Mouse (Mus musculus): Measurements from ENCODE around the gene Mpp2.

GRCm38 (mm10) chr11:102073722-102074121 is 14.6 kb downstream of the Mpp2 start:
- no peak for TF ChIP-seq POLR2A (IDR thresholded peaks at IDR 0.05; ENCODE audit: low read depth, low read length)
- no peak for TF ChIP-seq CTCF (conservative IDR thresholded peaks at IDR 0.05; ENCODE audit: insufficient read depth, insufficient read length, low read depth, low read length)
